Mouse (Mus musculus) forebrain, embryonic 13.5 days (tissue): ENCODE data around the gene Fis1. TPM values are rescaled to one million over a fixed set of nuclear protein-coding genes. Genes with fewer than 3 reads are reported as not detected.

Source experiments
- ATAC-seq: fragments of 200-750 bp; cut with Nextera tagmentation; 2 replicates; pipeline ENCODE4 v1.8.0; 2017
- H3K27ac ChIP-seq: fragments of 300-500 bp; sonication (generic); 2 replicates; pipeline ENCODE4 v1.5.1; 2015; ENCODE audit warnings: inconsistent platforms, mild to moderate bottlenecking, moderate library complexity
- H3K27me3 ChIP-seq: fragments of 300-500 bp; sonication (generic); 2 replicates; pipeline ENCODE4 v1.6.1; 2015; ENCODE audit warnings: mild to moderate bottlenecking, inconsistent platforms
- H3K36me3 ChIP-seq: fragments of 300-500 bp; sonication (generic); 2 replicates; pipeline ENCODE4 v1.6.1; 2015; ENCODE audit warnings: mild to moderate bottlenecking, inconsistent platforms; ENCODE audit not compliant: poor library complexity, severe bottlenecking
- H3K4me1 ChIP-seq: fragments of 300-500 bp; sonication (generic); 2 replicates; pipeline ENCODE4 v1.6.1; 2015; ENCODE audit warnings: inconsistent platforms
- H3K4me2 ChIP-seq: fragments of 300-500 bp; sonication (generic); 2 replicates; pipeline ENCODE4 v1.6.1; 2015; ENCODE audit warnings: inconsistent platforms, mild to moderate bottlenecking, moderate library complexity
- H3K4me3 ChIP-seq: fragments of 300-500 bp; sonication (generic); 2 replicates; pipeline ENCODE4 v1.5.1; 2015; ENCODE audit warnings: mild to moderate bottlenecking, inconsistent platforms
- H3K9ac ChIP-seq: fragments of 300-500 bp; sonication (generic); 2 replicates; pipeline ENCODE4 v1.6.1; 2015; ENCODE audit warnings: mild to moderate bottlenecking, inconsistent platforms
- H3K9me3 ChIP-seq: fragments of 300-500 bp; sonication (generic); replicated peaks from 2 replicates; pipeline ENCODE4 v1.6.1; 2016; ENCODE audit warnings: inconsistent platforms
- WGBS: fragments of 180-500 bp; shearing (Covaris S2); methylation state at CpG from one replicate; pipeline ENCODE4 v1.1.7; 2015; 5-methylcytosine and 5-hydroxymethylcytosine counted together
- polyA plus RNA-seq: library from polyadenylated mRNA; unstranded; fragments of >200 nt; fragmentation: Nextera tagmentation; extraction: Ambion mirVana; gene quantifications from 2 replicates; pipeline ENCODE4 v1.2.1, GENCODE M21; 2015

Gene Fis1
- 350 and 357 TPM in 2 replicates for polyA plus RNA-seq

DNA sequence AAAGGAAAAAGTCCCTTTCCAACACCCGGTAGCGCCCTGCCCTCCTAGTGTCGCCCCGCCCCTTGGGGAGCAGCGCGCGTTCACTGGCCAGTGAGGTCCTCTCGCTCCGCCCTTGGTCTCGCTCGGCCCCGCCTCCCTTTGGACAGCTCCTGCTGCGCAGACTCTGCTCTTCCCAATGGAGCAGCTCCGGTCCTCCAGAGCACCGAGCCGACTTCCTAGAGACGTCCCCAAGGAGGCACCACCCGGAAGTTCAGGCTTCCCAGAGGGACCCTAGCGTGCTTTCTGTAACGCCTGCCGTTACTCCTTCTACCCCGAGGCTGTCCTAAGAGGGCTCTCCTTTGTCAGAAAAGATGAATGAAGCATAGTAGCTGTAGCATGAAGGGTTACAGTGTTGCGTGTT lies at the start of gene Fis1:
Gene Fis1, plus strand, starts transcription at position 261 of the 400 bp plus-strand sequence.
- Histone ChIP-seq H3K4me1 (peaks cover 20% of the 10 kb centered on the region), H3K4me2 (peak within 1 kb of the TSS; percentile 90), H3K27me3 (no peaks in the 10 kb centered on the region), H3K27ac (peak within 1 kb of the TSS; percentile 81), H3K36me3 (peaks cover 23% of the 10 kb centered on the region; the same call in 1 of the 2 replicates), H3K9me3 (no peaks in the 10 kb centered on the region), H3K9ac (peak within 1 kb of the TSS; percentile 88), H3K4me3 (peak within 1 kb of the TSS; percentile 89)
- WGBS, result 1% methylated on average over 23 of the region's 23 CpGs
- ATAC-seq, result peak; percentile 99

DNA sequence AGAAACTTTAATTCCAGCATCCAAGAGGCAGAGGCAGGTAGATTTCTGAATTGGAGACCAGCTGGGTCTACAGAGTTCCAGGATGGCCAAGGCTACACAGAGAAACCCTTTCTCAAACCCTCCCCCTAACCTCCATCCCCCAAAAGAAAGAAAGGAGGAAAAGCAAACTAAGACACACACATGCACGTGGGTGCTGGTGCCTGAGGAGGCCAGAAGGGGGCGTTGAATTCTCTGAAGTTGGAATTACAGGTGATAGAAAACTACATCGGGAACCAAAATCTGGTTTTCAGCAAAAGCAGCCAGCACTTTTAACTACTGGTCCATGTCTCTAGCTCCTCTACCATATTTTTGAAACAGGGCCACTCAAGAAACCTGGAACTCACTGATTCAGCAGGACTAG lies 48.5 kb upstream of the Fis1 start:
- Histone ChIP-seq H3K4me1 (peaks cover 14% of the 10 kb centered on the region), H3K4me2 (no peak overlapping the region), H3K27me3 (no peaks in the 10 kb centered on the region), H3K9ac (no peak overlapping the region), H3K9me3 (no peaks in the 10 kb centered on the region), H3K36me3 (no peaks in the 10 kb centered on the region), H3K27ac (no peak overlapping the region), H3K4me3 (no peak overlapping the region)
- WGBS, result 61% methylated on average over 3 of the region's 3 CpGs
- ATAC-seq, result no peak

DNA sequence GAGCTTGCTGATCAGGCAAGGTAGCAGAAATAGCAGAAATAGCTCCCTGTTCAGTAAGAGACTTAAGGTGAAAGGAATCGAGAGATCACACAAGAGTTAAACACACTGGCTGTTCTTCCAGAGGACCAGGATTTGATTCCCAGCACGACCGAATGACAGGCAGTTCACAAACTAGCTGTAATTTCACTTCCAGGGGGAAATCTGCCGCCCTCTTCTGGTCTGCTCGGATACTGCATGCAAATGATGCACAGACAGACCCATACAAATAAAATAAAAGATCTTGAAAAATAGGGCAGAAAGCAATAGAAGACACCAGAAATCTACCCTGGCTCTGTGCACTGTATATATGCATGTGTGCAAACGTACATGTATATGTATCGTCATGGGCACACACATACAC lies 47.4 kb upstream of the Fis1 start:
- H3K4me2 ChIP-seq, result no peak overlapping the region
- peaks cover 14% of the 10 kb centered on the region for H3K4me1 ChIP-seq
- no peaks in the 10 kb centered on the region for H3K36me3 ChIP-seq
- no peak overlapping the region for H3K4me3 ChIP-seq
- H3K27me3 ChIP-seq, result no peaks in the 10 kb centered on the region
- H3K9ac ChIP-seq, result no peak overlapping the region
- no peaks in the 10 kb centered on the region for H3K9me3 ChIP-seq
- ATAC-seq, result no peak
- no peak overlapping the region for H3K27ac ChIP-seq
- WGBS, result 50% methylated on average over 7 of the region's 7 CpGs

DNA sequence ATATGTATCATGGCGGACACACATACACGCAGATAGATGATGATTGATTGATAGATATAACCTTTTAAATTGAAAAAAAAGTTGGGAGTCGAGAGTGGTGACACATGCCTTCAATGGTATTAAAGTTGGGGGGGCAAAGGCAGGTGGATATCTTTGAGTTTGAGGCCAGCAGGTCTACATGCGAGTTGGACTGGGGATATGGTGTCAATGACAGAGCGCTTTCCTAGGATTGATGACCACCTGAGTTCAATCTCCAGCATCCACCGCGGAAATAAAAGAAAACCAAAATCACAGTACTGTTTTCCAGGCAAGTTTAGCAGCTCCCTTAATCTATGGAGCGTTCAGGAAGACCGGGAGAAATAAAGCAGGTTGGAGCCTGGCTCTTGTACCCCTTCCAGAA lies 45.5 kb upstream of the Fis1 start:
- Histone ChIP-seq H3K4me1 (peaks cover 14% of the 10 kb centered on the region), H3K4me3 (peak overlapping the region; percentile 56), H3K9ac (peak overlapping the region; percentile 49; the same call in 1 of the 2 replicates), H3K9me3 (no peaks in the 10 kb centered on the region), H3K27ac (no peak overlapping the region), H3K4me2 (peak overlapping the region; percentile 63), H3K27me3 (no peaks in the 10 kb centered on the region), H3K36me3 (peaks cover 19% of the 10 kb centered on the region)
- WGBS, result 43% methylated on average over 9 of the region's 9 CpGs
- ATAC-seq, result peak; percentile 48

DNA sequence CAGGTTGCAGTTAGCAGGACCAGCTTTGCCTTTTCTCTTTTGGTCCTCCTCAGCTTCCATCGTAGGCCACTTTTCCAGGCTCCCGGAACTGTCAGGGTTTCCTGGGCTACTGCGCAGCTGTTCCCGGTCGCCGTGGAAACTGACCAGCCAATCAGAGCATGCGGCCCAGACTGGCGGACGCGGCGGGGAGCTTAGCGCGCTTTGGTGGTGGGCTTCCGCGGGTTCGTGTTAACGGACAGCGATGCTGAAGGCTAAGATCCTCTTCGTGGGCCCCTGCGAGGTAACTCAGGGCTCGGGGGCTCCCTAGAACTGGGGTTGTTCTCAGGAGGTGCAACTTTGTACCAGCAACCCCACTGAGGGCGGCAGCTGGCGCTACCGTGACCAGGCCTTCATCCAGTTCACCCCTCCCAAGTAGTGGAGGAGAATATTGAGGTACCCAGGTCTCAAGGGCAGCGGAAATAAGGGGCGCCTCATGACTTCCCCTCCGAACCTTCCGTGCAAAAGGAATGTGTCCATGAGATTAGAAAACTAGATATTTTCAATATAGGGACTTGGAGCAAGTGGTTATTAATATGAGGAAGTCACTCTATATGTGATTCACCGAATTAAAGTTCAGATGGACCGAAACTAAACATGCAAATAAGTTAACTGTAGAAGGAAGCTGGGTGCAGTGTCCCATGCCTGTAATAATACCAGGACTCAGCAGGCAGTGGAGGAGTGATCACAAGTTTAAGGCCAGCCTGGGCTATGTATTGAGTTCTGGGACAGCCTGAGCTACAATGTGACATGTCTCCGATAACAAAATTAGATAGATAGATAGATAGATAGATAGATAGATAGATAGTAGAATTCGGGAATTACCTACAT lies 44.9 kb upstream of the Fis1 start, which contains the start of gene Ift22:
Gene Ift22, plus strand, starts transcription at position 160 of the 867 bp plus-strand sequence.
- H3K36me3 ChIP-seq, result peaks cover 25% of the 10 kb centered on the region
- 10% methylated on average over 32 of the region's 32 CpGs for WGBS
- peaks cover 14% of the 10 kb centered on the region for H3K4me1 ChIP-seq
- no peaks in the 10 kb centered on the region for H3K27me3 ChIP-seq
- H3K9ac ChIP-seq, result peak within 1 kb of the TSS; percentile 70
- peak within 1 kb of the TSS; percentile 63 for H3K4me2 ChIP-seq
- peak within 1 kb of the TSS; percentile 56 for H3K4me3 ChIP-seq
- no peak within 1 kb of the TSS for H3K27ac ChIP-seq
- H3K9me3 ChIP-seq, result no peaks in the 10 kb centered on the region
- ATAC-seq, result peak; percentile 97

DNA sequence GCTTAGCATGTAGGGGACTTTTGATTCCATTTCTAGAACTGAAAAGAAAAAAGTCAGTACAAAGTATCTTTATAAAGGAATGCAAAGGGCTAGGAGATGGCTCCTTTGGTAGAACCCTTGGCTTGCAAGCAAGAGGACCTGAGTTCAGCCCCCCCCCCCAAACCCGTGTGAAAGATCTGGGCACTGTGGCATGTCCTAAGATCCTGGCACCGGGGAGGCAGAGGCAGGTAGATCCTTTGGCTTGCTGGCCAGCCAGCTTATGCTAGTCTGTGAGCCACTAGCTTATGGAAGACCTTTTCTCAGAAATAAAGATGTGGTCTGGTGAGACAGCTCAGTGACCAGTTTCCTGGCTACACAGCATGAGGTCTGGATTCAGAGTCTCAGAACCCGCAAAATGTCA lies 38.9 kb upstream of the Fis1 start:
- 90% methylated on average over 3 of the region's 3 CpGs for WGBS

DNA sequence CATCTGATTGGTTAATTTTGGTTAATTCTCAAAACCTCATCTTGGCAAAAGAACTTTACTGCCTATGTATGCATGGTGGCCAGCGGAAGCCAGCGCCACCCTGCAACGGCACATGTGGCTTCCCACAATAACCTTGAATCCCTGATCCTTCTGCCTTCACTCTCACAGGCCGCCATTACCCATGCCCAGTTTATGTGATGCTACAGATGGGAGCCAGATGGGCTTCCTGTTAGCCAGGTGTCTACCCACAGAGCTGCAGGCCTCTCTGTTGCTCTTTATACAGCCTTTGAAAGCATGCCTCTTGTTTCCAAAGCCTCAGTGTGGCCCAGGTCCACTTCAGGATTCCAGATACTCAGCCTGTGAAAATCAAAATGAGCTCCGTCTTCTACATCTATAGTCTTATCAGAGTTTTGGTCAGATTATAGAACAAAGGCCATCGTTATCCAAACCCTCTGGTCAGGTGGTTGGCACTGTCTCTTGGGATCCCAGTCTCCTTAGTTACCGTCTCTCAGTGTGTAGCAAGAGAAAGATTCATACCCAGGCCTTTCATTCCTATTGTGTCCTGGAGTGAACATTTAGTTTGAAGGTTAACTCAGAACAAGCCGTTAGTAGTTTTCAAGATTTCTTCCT lies 35.3 kb upstream of the Fis1 start:
- no peaks in the 10 kb centered on the region for H3K27me3 ChIP-seq
- WGBS, result 94% methylated on average over 8 of the region's 8 CpGs
- peaks cover 16% of the 10 kb centered on the region for H3K36me3 ChIP-seq
- H3K9ac ChIP-seq, result no peak overlapping the region
- no peak overlapping the region for H3K27ac ChIP-seq
- no peak for ATAC-seq
- no peak overlapping the region for H3K4me2 ChIP-seq
- no peaks in the 10 kb centered on the region for H3K9me3 ChIP-seq
- no peak overlapping the region for H3K4me3 ChIP-seq
- peaks cover 5% of the 10 kb centered on the region for H3K4me1 ChIP-seq

More for the DNA sequence above, 38.9 kb upstream of the Fis1 start:
- ATAC-seq, result no peak
- Histone ChIP-seq H3K9me3 (no peaks in the 10 kb centered on the region), H3K36me3 (peaks cover 36% of the 10 kb centered on the region), H3K4me1 (peaks cover 2% of the 10 kb centered on the region), H3K9ac (no peak overlapping the region), H3K4me2 (no peak overlapping the region), H3K4me3 (no peak overlapping the region), H3K27me3 (no peaks in the 10 kb centered on the region), H3K27ac (no peak overlapping the region)

DNA sequence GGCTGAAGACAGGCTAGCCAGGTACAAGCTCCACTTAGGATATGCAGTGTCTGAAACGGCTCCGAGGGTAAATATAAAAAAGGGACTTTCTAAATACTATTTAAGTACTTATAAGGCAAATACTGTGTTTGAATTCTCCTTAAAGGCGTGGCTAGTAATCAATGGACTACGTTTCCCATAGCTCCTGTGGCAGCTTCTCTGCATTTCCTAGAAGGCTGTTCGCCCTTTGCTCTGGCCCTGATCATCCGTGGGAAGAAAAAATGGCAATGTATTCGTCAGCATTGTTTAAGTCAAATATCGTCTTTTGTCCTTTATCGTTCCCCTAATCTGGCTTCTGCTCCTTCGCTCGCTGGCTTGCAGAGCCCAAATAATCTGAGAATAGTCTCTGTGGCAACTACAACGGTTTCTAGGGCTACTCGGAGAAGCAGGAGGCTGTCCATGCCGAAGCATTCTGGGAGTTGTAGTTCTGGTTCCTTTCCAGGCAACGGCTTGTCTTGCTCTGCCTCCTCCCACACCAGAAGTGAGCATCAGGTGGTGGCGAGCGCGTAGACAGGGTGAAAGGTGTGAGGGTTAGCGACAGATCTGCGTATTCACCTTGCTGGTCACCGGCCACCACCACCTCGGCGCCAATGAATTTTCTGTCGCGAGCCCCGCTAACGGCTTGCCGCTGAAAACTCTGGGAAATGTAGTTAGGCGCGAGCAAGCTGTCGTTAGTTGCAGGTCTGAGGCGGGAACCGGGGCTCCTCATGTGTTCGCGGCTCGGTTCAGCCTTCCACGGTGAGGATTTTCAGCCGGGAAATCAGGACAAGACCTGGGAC lies 34.2 kb upstream of the Fis1 start:
- H3K9ac ChIP-seq, result peak overlapping the region; percentile 68
- 4% methylated on average over 38 of the region's 38 CpGs for WGBS
- peak overlapping the region; percentile 77 for H3K4me2 ChIP-seq
- ATAC-seq, result peak; percentile 89
- no peaks in the 10 kb centered on the region for H3K27me3 ChIP-seq
- no peaks in the 10 kb centered on the region for H3K9me3 ChIP-seq
- peak overlapping the region; percentile 59 for H3K4me3 ChIP-seq
- peak overlapping the region; percentile 51; the same call in 1 of the 2 replicates for H3K27ac ChIP-seq
- peaks cover 5% of the 10 kb centered on the region for H3K36me3 ChIP-seq
- peaks cover 5% of the 10 kb centered on the region for H3K4me1 ChIP-seq

DNA sequence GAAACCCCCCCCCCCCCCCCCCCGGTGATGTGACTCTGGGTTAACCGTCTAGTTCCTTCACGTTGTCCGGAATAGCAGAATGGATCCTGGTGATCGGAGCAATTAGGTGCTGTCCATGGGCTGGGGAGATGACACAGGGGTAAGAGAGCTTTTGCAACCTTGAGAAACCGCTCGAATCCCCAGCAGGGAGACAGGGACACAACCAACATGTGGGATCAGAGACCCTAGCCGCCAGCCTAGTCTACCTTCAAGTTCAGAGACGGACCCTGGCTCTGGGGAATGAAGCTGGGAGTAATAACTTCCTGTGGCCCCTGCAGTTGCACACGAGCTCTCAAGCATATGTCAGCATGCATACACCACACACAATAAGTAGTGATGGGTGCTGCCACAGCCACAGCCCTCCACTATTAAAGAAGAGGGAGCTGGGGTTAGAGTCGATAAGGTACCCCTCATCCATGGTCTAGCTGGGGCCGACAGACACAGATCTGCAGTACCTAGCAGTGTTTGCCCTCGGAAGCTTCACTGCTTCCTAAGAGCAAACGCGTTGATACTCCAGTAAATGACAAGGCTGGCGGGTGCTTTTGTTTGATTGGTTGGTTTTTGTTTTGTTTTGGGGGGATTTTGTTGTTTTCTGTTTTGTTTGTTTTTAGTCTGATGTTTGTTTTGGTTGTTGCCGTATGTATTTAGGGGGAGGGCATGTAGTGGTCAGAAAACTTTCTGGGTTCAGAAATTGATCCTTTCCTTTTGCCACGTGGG lies 33.4 kb upstream of the Fis1 start:
- H3K9me3 ChIP-seq, result no peaks in the 10 kb centered on the region
- no peaks in the 10 kb centered on the region for H3K36me3 ChIP-seq
- WGBS, result 22% methylated on average over 17 of the region's 18 CpGs
- H3K27ac ChIP-seq, result no peak overlapping the region
- no peaks in the 10 kb centered on the region for H3K27me3 ChIP-seq
- peaks cover 5% of the 10 kb centered on the region for H3K4me1 ChIP-seq
- peak overlapping the region; percentile 59 for H3K4me3 ChIP-seq
- peak overlapping the region; percentile 68 for H3K9ac ChIP-seq
- peak; percentile 31 for ATAC-seq
- H3K4me2 ChIP-seq, result peak overlapping the region; percentile 77

DNA sequence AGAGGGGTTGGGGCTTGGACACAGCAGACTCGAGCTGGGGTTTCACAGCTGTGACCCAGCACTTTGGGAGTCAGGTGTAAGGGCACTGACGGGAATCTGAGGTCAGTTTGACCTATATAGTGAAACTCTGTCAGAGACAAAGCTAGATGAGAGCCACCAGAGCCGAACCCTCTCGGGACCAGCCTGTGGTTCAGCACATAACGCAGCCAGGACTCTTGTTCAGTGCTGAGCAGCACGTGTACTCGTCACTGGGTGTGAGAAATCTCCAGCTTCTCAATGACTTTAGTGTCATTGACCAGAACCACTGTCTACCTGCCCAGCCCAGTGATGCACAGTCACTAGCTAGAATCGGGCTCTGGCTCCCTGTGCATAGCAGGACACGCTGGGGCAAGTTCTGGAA lies 30.2 kb upstream of the Fis1 start:
- H3K4me1 ChIP-seq, result peaks cover 5% of the 10 kb centered on the region

DNA sequence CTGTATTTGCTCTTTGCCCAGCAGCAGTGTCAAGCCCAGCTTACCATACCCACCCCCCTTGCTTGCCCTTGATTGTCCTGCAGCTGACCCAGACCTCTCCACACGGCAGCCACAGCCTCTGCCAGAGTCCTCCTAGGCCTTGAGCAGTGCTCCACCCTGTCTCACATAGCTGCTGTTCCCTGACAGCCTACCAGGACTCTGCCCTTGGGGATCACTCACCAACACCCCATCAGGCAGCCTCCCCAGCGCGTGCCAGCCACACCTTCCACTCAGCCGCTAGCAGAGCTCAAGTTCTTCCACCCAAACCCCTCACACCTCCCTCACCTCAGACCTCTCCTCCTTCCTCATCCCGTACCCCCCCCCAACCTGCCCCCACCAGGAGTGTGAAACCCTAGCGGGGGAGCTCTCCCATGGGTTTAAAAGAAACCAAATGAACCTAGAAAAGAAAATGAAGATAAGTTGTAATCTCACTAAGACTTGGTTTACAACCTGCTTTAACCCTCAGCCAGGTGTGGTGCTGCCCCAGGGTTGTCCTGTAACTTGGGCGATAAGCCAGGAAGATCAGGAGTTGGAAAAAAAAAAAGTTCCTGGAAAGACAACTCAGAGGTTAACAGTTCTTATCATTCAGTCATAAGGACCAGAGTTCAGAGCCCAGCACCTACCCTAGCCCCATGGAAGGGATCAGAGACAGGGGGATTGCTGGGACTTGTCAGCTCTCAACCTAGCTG lies 29.2 kb upstream of the Fis1 start:
- ATAC-seq, result no peak
- no peak overlapping the region for H3K4me2 ChIP-seq
- H3K36me3 ChIP-seq, result peaks cover 10% of the 10 kb centered on the region
- H3K4me3 ChIP-seq, result no peak overlapping the region
- H3K4me1 ChIP-seq, result peaks cover 5% of the 10 kb centered on the region
- H3K9me3 ChIP-seq, result no peaks in the 10 kb centered on the region
- no peak overlapping the region for H3K27ac ChIP-seq
- H3K9ac ChIP-seq, result no peak overlapping the region
- H3K27me3 ChIP-seq, result no peaks in the 10 kb centered on the region
- 74% methylated on average over 7 of the region's 7 CpGs for WGBS

More for the DNA sequence above, 30.2 kb upstream of the Fis1 start:
- Histone ChIP-seq H3K27me3 (no peaks in the 10 kb centered on the region), H3K36me3 (peaks cover 10% of the 10 kb centered on the region), H3K27ac (no peak overlapping the region), H3K4me2 (no peak overlapping the region), H3K9ac (no peak overlapping the region), H3K4me3 (no peak overlapping the region), H3K9me3 (no peaks in the 10 kb centered on the region)
- 90% methylated on average over 9 of the region's 9 CpGs for WGBS
- ATAC-seq, result no peak
